Mouse (Mus musculus) liver, embryonic 12.5 days (tissue): ENCODE data around the gene Hes3. TPM values are rescaled to one million over a fixed set of nuclear protein-coding genes. Genes with fewer than 3 reads are reported as not detected.

Experiments
- ATAC-seq: fragments of 200-750 bp; cut with Nextera tagmentation; 2 replicates; pipeline ENCODE4 v1.8.0; 2017; ENCODE audit warnings: moderate number of reproducible peaks, mild to moderate bottlenecking, moderate library complexity
- H3K27ac ChIP-seq: fragments of 300-500 bp; sonication (generic); 2 replicates; pipeline ENCODE4 v1.5.1; 2016; ENCODE audit warnings: mild to moderate bottlenecking
- H3K27me3 ChIP-seq: fragments of 300-500 bp; sonication (generic); replicated peaks from 2 replicates; pipeline ENCODE4 v1.6.1; 2016; ENCODE audit warnings: mild to moderate bottlenecking, moderate library complexity
- H3K36me3 ChIP-seq: fragments of 300-500 bp; sonication (generic); 2 replicates; pipeline ENCODE4 v1.6.1; 2016; ENCODE audit warnings: mild to moderate bottlenecking, moderate library complexity
- H3K4me1 ChIP-seq: fragments of 300-500 bp; sonication (generic); 2 replicates; pipeline ENCODE4 v1.6.1; 2016
- H3K4me2 ChIP-seq: fragments of 300-500 bp; sonication (generic); 2 replicates; pipeline ENCODE4 v1.6.1; 2016; ENCODE audit warnings: mild to moderate bottlenecking, moderate library complexity
- H3K4me3 ChIP-seq: fragments of 300-500 bp; sonication (generic); 2 replicates; pipeline ENCODE4 v1.5.1; 2016; ENCODE audit warnings: mild to moderate bottlenecking, moderate library complexity
- H3K9ac ChIP-seq: fragments of 300-500 bp; sonication (generic); 2 replicates; pipeline ENCODE4 v1.6.1; 2016; ENCODE audit warnings: mild to moderate bottlenecking, moderate library complexity
- H3K9me3 ChIP-seq: fragments of 300-500 bp; sonication (generic); replicated peaks from 2 replicates; pipeline ENCODE4 v1.6.1; 2016; ENCODE audit warnings: mild to moderate bottlenecking, moderate library complexity
- WGBS: fragments of 180-500 bp; shearing (Covaris S2); methylation state at CpG from one replicate; pipeline ENCODE4 v1.1.7; 2016; ENCODE audit not compliant: insufficient replicate concordance; 5-methylcytosine and 5-hydroxymethylcytosine counted together
- polyA plus RNA-seq: library from polyadenylated mRNA; unstranded; fragments of >200 nt; fragmentation: Nextera tagmentation; extraction: Ambion mirVana; gene quantifications from 2 replicates; pipeline ENCODE4 v1.2.1, GENCODE M21; 2016

Gene Hes3
- polyA plus RNA-seq = not detected in 2 replicates

GRCm38 (mm10) chr4:152291562-152291961 lies at the start of gene Hes3:
TSS of gene Hes3 (minus strand) at chr4:152291662.
- H3K4me2 ChIP-seq = 0 out of 2 replicates have a peak within 1 kb of the TSS, but pooled peaks have one; percentile 17
- ATAC-seq = no peak

GRCm38 (mm10) chr4:152340584-152341284 lies 49.3 kb upstream of the Hes3 start:
- 0 out of 2 replicates have a peak, but pooled peaks have one; percentile 6 for ATAC-seq

More at GRCm38 (mm10) chr4:152291562-152291961, at the start of gene Hes3:
- WGBS = 42% methylated on average over 6 of the region's 6 CpGs
- peaks cover 73% of the 10 kb centered on the region for H3K27me3 ChIP-seq
- H3K4me1 ChIP-seq = peaks cover 28% of the 10 kb centered on the region
- 0 out of 2 replicates have a peak, but pooled peaks cover 3% of the 10 kb centered on the region for H3K9me3 ChIP-seq
- H3K27ac ChIP-seq = no peak within 1 kb of the TSS
- no peak within 1 kb of the TSS for H3K9ac ChIP-seq
- no peaks in the 10 kb centered on the region for H3K36me3 ChIP-seq
- H3K4me3 ChIP-seq = no peak within 1 kb of the TSS

GRCm38 (mm10) chr4:152339293-152339790 lies 47.9 kb upstream of the Hes3 start:
- peak overlapping the region; percentile 70 for H3K4me2 ChIP-seq
- ATAC-seq = no peak
- peaks cover 24% of the 10 kb centered on the region for H3K4me1 ChIP-seq
- peaks cover 97% of the 10 kb centered on the region for H3K27me3 ChIP-seq
- H3K4me3 ChIP-seq = peak overlapping the region; percentile 45
- H3K9ac ChIP-seq = no peak overlapping the region
- WGBS = 7% methylated on average over 25 of the region's 26 CpGs
- H3K9me3 ChIP-seq = no peaks in the 10 kb centered on the region
- no peak overlapping the region for H3K27ac ChIP-seq
- H3K36me3 ChIP-seq = peaks cover 18% of the 10 kb centered on the region

More at GRCm38 (mm10) chr4:152340584-152341284, 49.3 kb upstream of the Hes3 start:
- Histone ChIP-seq H3K4me3 (no peak overlapping the region), H3K27ac (no peak overlapping the region), H3K4me1 (peaks cover 35% of the 10 kb centered on the region), H3K9ac (no peak overlapping the region), H3K4me2 (no peak overlapping the region), H3K36me3 (peaks cover 4% of the 10 kb centered on the region; the same call in 1 of the 2 replicates), H3K27me3 (peaks cover 92% of the 10 kb centered on the region), H3K9me3 (no peaks in the 10 kb centered on the region)
- 29% methylated on average over 15 of the region's 15 CpGs for WGBS

- Histone ChIP-seq H3K4me2 (peak within 1 kb of the TSS; percentile 70), H3K36me3 (peaks cover 24% of the 10 kb centered on the region), H3K9me3 (no peaks in the 10 kb centered on the region), H3K27ac (no peak within 1 kb of the TSS), H3K4me1 (peaks cover 21% of the 10 kb centered on the region), H3K27me3 (peaks cover 90% of the 10 kb centered on the region), H3K4me3 (peak within 1 kb of the TSS; percentile 45), H3K9ac (no peak within 1 kb of the TSS)
- 7% methylated on average over 68 of the region's 120 CpGs for WGBS
- ATAC-seq = no peak
Measured at GRCm38 (mm10) chr4:152338419-152339292, 47.2 kb upstream of the Hes3 start, which contains the start of gene Chd5. TSS of gene Chd5 (plus strand) at chr4:152338651.

- peaks cover 82% of the 10 kb centered on the region for H3K27me3 ChIP-seq
Measured at GRCm38 (mm10) chr4:152337772-152338171, 46.3 kb upstream of the Hes3 start.

DNA sequence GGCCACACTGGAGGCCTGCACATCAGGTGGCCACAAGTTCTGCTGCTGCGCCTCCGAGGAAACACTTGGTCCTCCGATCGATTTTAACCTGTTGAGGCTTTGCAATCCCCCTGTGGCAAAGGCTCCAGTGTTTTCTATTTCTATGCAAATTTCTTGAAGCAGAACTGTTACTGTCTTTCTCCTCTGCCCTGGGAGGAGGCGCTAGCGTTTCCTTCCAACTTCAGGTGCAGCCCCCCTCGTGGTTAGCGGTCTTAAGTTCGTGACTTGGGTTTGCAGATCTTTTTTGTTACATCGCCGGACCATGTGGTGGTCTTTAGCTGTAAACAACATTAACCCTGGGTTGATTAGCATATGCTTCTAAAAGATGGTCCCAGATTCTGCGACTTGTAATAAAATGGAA lies 42.1 kb upstream of the Hes3 start:
- H3K9ac ChIP-seq = no peak overlapping the region
- no peak overlapping the region for H3K4me2 ChIP-seq
- no peak overlapping the region for H3K4me3 ChIP-seq
- H3K27ac ChIP-seq = no peak overlapping the region
- peaks cover 42% of the 10 kb centered on the region for H3K27me3 ChIP-seq
- peaks cover 16% of the 10 kb centered on the region for H3K4me1 ChIP-seq
- ATAC-seq = no peak
- WGBS = 87% methylated on average over 12 of the region's 12 CpGs
- H3K36me3 ChIP-seq = peaks cover 75% of the 10 kb centered on the region
- H3K9me3 ChIP-seq = no peaks in the 10 kb centered on the region

More at GRCm38 (mm10) chr4:152337772-152338171, 46.3 kb upstream of the Hes3 start:
- no peak overlapping the region for H3K4me2 ChIP-seq
- H3K36me3 ChIP-seq = peaks cover 33% of the 10 kb centered on the region
- no peak for ATAC-seq
- no peaks in the 10 kb centered on the region for H3K9me3 ChIP-seq
- H3K4me3 ChIP-seq = no peak overlapping the region
- no peak overlapping the region for H3K9ac ChIP-seq
- peaks cover 21% of the 10 kb centered on the region for H3K4me1 ChIP-seq
- H3K27ac ChIP-seq = no peak overlapping the region
- WGBS = 29% methylated on average over 6 of the region's 6 CpGs

DNA sequence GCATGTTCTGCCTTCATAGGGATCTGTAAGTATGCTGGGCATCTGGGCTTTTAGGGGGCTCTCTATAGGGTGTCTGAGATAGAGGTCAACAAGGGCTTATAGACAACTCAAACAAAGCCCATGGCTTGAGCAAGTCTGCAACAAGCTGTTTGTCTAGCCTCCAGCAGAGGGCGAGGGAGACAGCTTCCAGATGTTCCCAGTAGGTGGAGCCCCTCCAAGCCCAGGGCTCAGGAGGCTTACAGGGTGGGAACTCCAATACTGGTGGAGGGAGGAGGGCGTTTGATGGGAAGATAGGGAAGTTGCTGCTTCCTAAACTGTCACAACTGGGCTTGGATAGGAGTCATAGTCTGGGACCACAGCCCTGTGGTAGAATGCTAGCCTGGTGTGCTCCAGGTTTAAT lies 41.5 kb upstream of the Hes3 start:
- Histone ChIP-seq H3K36me3 (peaks cover 81% of the 10 kb centered on the region), H3K9ac (no peak overlapping the region), H3K4me1 (peaks cover 14% of the 10 kb centered on the region), H3K27me3 (peaks cover 36% of the 10 kb centered on the region), H3K27ac (no peak overlapping the region), H3K4me2 (no peak overlapping the region), H3K9me3 (no peaks in the 10 kb centered on the region), H3K4me3 (no peak overlapping the region)
- WGBS = 31% methylated on average over 2 of the region's 2 CpGs
- ATAC-seq = peak; percentile 42; the same call in 1 of the 2 replicates

GRCm38 (mm10) chr4:152328691-152329090 lies 37.2 kb upstream of the Hes3 start:
- no peak overlapping the region for H3K27ac ChIP-seq
- H3K36me3 ChIP-seq = peaks cover 65% of the 10 kb centered on the region
- H3K4me3 ChIP-seq = no peak overlapping the region
- H3K27me3 ChIP-seq = no peaks in the 10 kb centered on the region
- no peak overlapping the region for H3K4me2 ChIP-seq
- H3K9me3 ChIP-seq = no peaks in the 10 kb centered on the region
- 0 out of 2 replicates have a peak overlapping the region, but pooled peaks have one; percentile 17 for H3K9ac ChIP-seq
- H3K4me1 ChIP-seq = peaks cover 41% of the 10 kb centered on the region
- ATAC-seq = no peak
- WGBS = 67% methylated on average over 6 of the region's 6 CpGs

DNA sequence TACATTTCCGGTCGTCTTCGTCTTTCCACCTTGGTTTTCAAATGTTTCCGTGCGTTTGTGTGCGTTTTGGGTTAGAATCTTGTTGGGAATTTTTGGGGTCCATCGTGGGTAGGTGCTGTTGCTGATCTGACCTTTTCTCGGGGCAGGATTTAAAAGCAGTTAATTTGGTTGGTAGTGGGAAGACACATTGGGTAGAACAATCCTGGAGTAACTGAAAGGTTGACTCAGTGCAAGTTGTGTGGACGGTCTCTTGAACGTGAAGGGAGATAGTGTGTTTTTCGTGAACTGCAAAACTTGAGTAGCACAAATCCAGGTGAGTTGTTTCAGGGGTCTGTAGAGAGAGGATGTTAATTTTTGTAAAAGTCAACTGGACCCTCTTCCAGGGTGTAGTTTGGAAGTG lies 35.1 kb upstream of the Hes3 start:
- ATAC-seq = no peak
- Histone ChIP-seq H3K27me3 (no peaks in the 10 kb centered on the region), H3K27ac (peak overlapping the region; percentile 86), H3K4me3 (peak overlapping the region; percentile 100), H3K9ac (peak overlapping the region; percentile 98), H3K9me3 (no peaks in the 10 kb centered on the region), H3K4me2 (peak overlapping the region; percentile 83), H3K36me3 (peaks cover 44% of the 10 kb centered on the region), H3K4me1 (peaks cover 41% of the 10 kb centered on the region)
- under 1% methylated on average over 11 of the region's 11 CpGs for WGBS

DNA sequence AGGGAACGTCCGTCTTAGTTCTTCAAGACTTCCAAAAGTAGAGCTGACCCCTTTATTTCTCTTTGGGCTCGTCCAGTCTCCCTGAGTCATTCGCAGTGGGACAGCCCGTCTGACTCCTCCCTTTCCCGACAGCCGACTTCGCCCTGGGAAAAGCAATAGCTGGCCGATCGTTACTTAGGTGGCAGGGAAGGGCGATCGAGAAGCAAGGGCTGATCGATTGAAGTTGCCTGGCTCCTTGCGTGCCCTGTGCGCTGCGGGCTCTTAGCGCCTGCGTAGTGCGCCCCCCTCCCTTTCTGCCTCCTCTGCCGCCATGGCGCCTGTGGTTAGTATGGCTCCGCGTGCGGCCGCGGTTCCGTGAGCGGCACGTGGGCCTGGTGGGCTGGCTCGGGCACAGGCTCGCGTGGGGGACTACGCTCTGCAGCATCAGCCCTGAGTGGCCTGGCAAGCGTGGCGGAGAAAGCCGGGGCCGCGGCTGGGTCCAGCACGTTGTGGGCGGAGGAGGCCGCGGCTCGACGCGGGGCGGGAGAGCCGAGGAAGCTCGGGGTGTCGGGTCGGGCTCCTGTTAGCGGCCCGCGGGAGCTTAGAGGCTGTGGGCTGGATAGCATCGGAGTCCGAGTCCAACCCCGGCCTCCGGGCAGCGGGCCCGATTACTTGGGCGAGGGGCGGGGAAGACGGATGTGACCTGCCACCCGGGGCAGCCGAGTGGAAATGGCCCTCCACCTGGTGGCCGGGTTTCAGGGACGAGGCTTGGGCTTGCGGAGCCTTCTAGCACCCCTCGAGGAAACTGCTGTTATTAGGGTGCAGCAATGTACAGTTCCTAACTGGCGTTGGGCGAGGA lies 34.3 kb upstream of the Hes3 start, which contains the start of gene Rpl22:
Rpl22 (plus strand) TSS at position 169 of the 838 bp plus-strand sequence.
- peak within 1 kb of the TSS; percentile 98 for H3K9ac ChIP-seq
- no peaks in the 10 kb centered on the region for H3K9me3 ChIP-seq
- peak within 1 kb of the TSS; percentile 86 for H3K27ac ChIP-seq
- peak within 1 kb of the TSS; percentile 83 for H3K4me2 ChIP-seq
- H3K4me3 ChIP-seq = peak within 1 kb of the TSS; percentile 100
- WGBS = under 1% methylated on average over 67 of the region's 70 CpGs
- no peaks in the 10 kb centered on the region for H3K27me3 ChIP-seq
- ATAC-seq = peak; percentile 96
- H3K4me1 ChIP-seq = peaks cover 41% of the 10 kb centered on the region
- peaks cover 36% of the 10 kb centered on the region for H3K36me3 ChIP-seq
